Mouse (Mus musculus) bone marrow, adult 2 months (tissue): ENCODE data around the gene Naxd.

Experiments used
- CTCF ChIP-seq: fragments of 200-500 bp; IDR thresholded peaks from 2 replicates; pipeline ENCODE4 v1.5.1; 2011; ENCODE audit warnings: low read length, control low read depth; ENCODE audit not compliant: control insufficient read depth, insufficient read depth
- POLR2A ChIP-seq: fragments of 200-500 bp; IDR thresholded peaks from 2 replicates; pipeline ENCODE4 v1.6.1; 2011; ENCODE audit warnings: low read depth, mild to moderate bottlenecking, control low read depth, low read length, borderline replicate concordance; ENCODE audit not compliant: control insufficient read depth

DNA sequence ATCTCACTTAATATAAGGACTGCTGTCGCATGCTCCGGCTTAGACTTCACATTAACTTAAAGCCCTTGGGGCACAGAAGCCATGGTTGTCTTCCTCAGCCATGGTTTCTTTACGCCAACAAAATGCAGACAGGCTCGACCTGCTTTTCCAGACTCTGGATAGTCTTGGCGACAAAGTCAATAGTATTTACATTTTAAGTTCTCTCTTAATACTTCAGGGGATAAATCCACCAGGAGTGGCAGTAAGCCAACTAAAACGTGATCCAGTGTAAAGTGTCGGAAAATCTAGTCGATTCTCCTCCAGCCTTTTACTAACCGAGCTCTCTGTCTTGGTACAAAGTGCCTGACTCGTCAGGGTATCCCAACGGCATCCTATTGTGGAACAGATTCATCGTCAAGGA is 975 bp downstream of the Naxd start:
- TF ChIP-seq CTCF (no peak), POLR2A (no peak)
